Mouse (Mus musculus) liver, adult 2 months (tissue): ENCODE data around the gene Map3k5.

Source experiments
- CTCF ChIP-seq: fragments of 200-500 bp; IDR thresholded peaks from 2 replicates; pipeline ENCODE4 v1.5.1; 2011; ENCODE audit warnings: low read depth, low read length, control low read depth
- POLR2A ChIP-seq: fragments of 200-500 bp; IDR thresholded peaks from 2 replicates; pipeline ENCODE4 v1.6.1; 2011; ENCODE audit warnings: low read length, control low read depth; ENCODE audit not compliant: insufficient read depth; ENCODE audit errors: extremely low read depth

DNA sequence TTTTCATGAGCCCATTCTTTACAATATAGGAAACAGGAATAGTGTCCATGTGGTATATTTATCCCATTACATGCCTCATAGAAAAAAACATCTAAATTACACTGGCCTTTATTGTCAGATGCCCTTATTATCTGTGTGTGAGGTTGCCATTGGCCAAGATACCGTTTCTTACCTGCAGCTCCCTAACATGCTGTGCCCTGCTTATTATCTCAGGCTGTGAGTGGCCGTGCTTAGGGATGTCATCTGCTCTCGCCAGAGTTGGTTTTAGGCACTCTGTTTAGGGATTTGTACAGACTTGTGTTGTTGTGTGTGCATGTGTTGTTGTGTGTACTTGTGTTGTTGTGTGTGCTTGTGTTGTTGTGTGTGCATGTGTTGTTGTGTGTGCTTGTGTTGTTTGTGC, 84.5 kb downstream of the Map3k5 start:
- TF ChIP-seq CTCF (no peak), POLR2A (no peak)
